Mouse (Mus musculus): ENCODE measurements around the gene Wbp4. TPM values are rescaled to one million over a fixed set of nuclear protein-coding genes. Genes with fewer than 3 reads are reported as not detected.
A peak's percentile ranks its signal among the peaks of the same experiment; 100 is the strongest.
"Not testable (repeated sequence)": the region's sequence is repeated elsewhere in the genome, so short reads cannot be mapped to it uniquely, and the experiment has no call there.

Gene Wbp4
- polyA plus RNA-seq, 1 experiment from 2014 or later: 43.4 TPM

- Histone ChIP-seq H3K36me3 (replicated peaks) (peaks cover 5% of the 10 kb centered on the region; the same call in 1 of the 2 replicates), H3K4me2 (peak within 1 kb of the TSS; percentile 74), H3K4me3 (peak within 1 kb of the TSS; percentile 100), H3K4me1 (peaks cover 35% of the 10 kb centered on the region), H3K27ac (peak within 1 kb of the TSS; percentile 100), H3K27me3 (replicated peaks) (no peaks in the 10 kb centered on the region), H3K9ac (peak within 1 kb of the TSS; percentile 98), H3K9me3 (no peaks in the 10 kb centered on the region)
- WGBS: under 1% methylated on average over 94 of the region's 96 CpGs
- peak; percentile 80 for ATAC-seq (replicated peaks)
These were observed 539 bp downstream of the Wbp4 start, which contains the start of gene Elf1 for GRCm38 (mm10) chr14:79480624-79481338. Gene Elf1 (plus strand): TSS chr14:79481194.

- no peak overlapping the region for H3K4me3 ChIP-seq
- no peaks in the 10 kb centered on the region for H3K9me3 ChIP-seq
- H3K4me1 ChIP-seq: 0 out of 2 replicates have a peak, but pooled peaks cover 4% of the 10 kb centered on the region
- H3K27me3 ChIP-seq (replicated peaks): no peaks in the 10 kb centered on the region
- peaks cover 49% of the 10 kb centered on the region for H3K36me3 ChIP-seq (replicated peaks)
- H3K9ac ChIP-seq: no peak overlapping the region
- H3K4me2 ChIP-seq: no peak overlapping the region
- no peak overlapping the region for H3K27ac ChIP-seq
- WGBS: 93% methylated on average over 2 of the region's 2 CpGs
- no peak for ATAC-seq (replicated peaks)
These were observed 7.9 kb downstream of the Wbp4 start for GRCm38 (mm10) chr14:79473384-79473783.

- Histone ChIP-seq H3K9me3 (no peaks in the 10 kb centered on the region), H3K4me1 (no peaks in the 10 kb centered on the region), H3K27me3 (replicated peaks) (no peaks in the 10 kb centered on the region), H3K27ac (no peak overlapping the region), H3K4me3 (no peak overlapping the region), H3K4me2 (no peak overlapping the region), H3K9ac (no peak overlapping the region), H3K36me3 (replicated peaks) (peaks cover 58% of the 10 kb centered on the region)
- no peak for ATAC-seq (replicated peaks)
- WGBS: 31% methylated on average over 3 of the region's 3 CpGs
These were observed 13.7 kb downstream of the Wbp4 start for GRCm38 (mm10) chr14:79467621-79468020.

GRCm38 (mm10) chr14:79465623-79466022 is 15.7 kb downstream of the Wbp4 start:
- H3K4me2 ChIP-seq: no peak overlapping the region
- H3K27me3 ChIP-seq (replicated peaks): no peaks in the 10 kb centered on the region
- peaks cover 53% of the 10 kb centered on the region for H3K36me3 ChIP-seq (replicated peaks)
- H3K27ac ChIP-seq: no peak overlapping the region
- H3K4me3 ChIP-seq: no peak overlapping the region
- no peak for ATAC-seq (replicated peaks)
- 89% methylated on average over 1 of the region's 1 CpGs for WGBS
- no peaks in the 10 kb centered on the region for H3K4me1 ChIP-seq
- H3K9me3 ChIP-seq: no peaks in the 10 kb centered on the region
- no peak overlapping the region for H3K9ac ChIP-seq

- no peak overlapping the region for H3K4me2 ChIP-seq
- H3K4me3 ChIP-seq: no peak overlapping the region
- no peak overlapping the region for H3K27ac ChIP-seq
- H3K9me3 ChIP-seq: no peaks in the 10 kb centered on the region
- H3K9ac ChIP-seq: no peak overlapping the region
- ATAC-seq (replicated peaks): no peak
- H3K36me3 ChIP-seq (replicated peaks): peaks cover 33% of the 10 kb centered on the region
- no peaks in the 10 kb centered on the region for H3K4me1 ChIP-seq
- 95% methylated on average over 4 of the region's 4 CpGs for WGBS
- H3K27me3 ChIP-seq (replicated peaks): no peaks in the 10 kb centered on the region
These were observed 20.3 kb downstream of the Wbp4 start for GRCm38 (mm10) chr14:79460988-79461387.

- no peak overlapping the region for H3K4me3 ChIP-seq
- H3K4me1 ChIP-seq: no peaks in the 10 kb centered on the region
- H3K9ac ChIP-seq: no peak overlapping the region
- no peaks in the 10 kb centered on the region for H3K9me3 ChIP-seq
- H3K36me3 ChIP-seq (replicated peaks): peaks cover 27% of the 10 kb centered on the region
- ATAC-seq (replicated peaks): no peak
- H3K27me3 ChIP-seq (replicated peaks): no peaks in the 10 kb centered on the region
- no peak overlapping the region for H3K4me2 ChIP-seq
- 88% methylated on average over 1 of the region's 1 CpGs for WGBS
- no peak overlapping the region for H3K27ac ChIP-seq
These were observed 20.9 kb downstream of the Wbp4 start for GRCm38 (mm10) chr14:79460401-79460800.

GRCm38 (mm10) chr14:79452591-79452934 is 28.8 kb downstream of the Wbp4 start:
- not testable (repeated sequence) for H3K9ac ChIP-seq; H3K4me3 ChIP-seq; H3K27ac ChIP-seq; H3K4me2 ChIP-seq; H3K36me3 ChIP-seq (replicated peaks); H3K9me3 ChIP-seq; H3K27me3 ChIP-seq (replicated peaks); H3K4me1 ChIP-seq
- peak; percentile 44 for ATAC-seq (replicated peaks)
- 97% methylated on average over 7 of the region's 10 CpGs for WGBS

GRCm38 (mm10) chr14:79451681-79452590 is 29.4 kb downstream of the Wbp4 start, which contains the start of gene Kbtbd6:
Gene Kbtbd6 (plus strand): TSS chr14:79451835.
- peak; percentile 90 for ATAC-seq (replicated peaks)
- H3K27ac ChIP-seq; H3K4me1 ChIP-seq; H3K36me3 ChIP-seq (replicated peaks); H3K27me3 ChIP-seq (replicated peaks); H3K9me3 ChIP-seq: not testable (repeated sequence)
- Histone ChIP-seq H3K4me2 (peak within 1 kb of the TSS; percentile 65), H3K9ac (peak within 1 kb of the TSS; percentile 27), H3K4me3 (peak within 1 kb of the TSS; percentile 51)
- 19% methylated on average over 47 of the region's 89 CpGs for WGBS

GRCm38 (mm10) chr14:79445055-79445620 is 36.2 kb downstream of the Wbp4 start:
- 8% methylated on average over 16 of the region's 16 CpGs for WGBS
- H3K9ac ChIP-seq: peak overlapping the region; percentile 29; the same call in 1 of the 2 replicates
- H3K27me3 ChIP-seq (replicated peaks): no peaks in the 10 kb centered on the region
- peak overlapping the region; percentile 87 for H3K27ac ChIP-seq
- peaks cover 22% of the 10 kb centered on the region for H3K4me1 ChIP-seq
- peak overlapping the region; percentile 49 for H3K4me2 ChIP-seq
- peak overlapping the region; percentile 27 for H3K4me3 ChIP-seq
- no peaks in the 10 kb centered on the region for H3K9me3 ChIP-seq
- peak; percentile 87 for ATAC-seq (replicated peaks)
- no peaks in the 10 kb centered on the region for H3K36me3 ChIP-seq (replicated peaks)

- Histone ChIP-seq H3K27me3 (replicated peaks) (no peaks in the 10 kb centered on the region), H3K4me3 (no peak overlapping the region), H3K4me1 (peaks cover 22% of the 10 kb centered on the region), H3K9ac (no peak overlapping the region), H3K36me3 (replicated peaks) (no peaks in the 10 kb centered on the region), H3K9me3 (no peaks in the 10 kb centered on the region), H3K27ac (peak overlapping the region; percentile 87), H3K4me2 (peak overlapping the region; percentile 49)
- WGBS: 59% methylated on average over 9 of the region's 9 CpGs
- peak; percentile 59 for ATAC-seq (replicated peaks)
These were observed 36.7 kb downstream of the Wbp4 start for GRCm38 (mm10) chr14:79444601-79445000.

- 90% methylated on average over 5 of the region's 5 CpGs for WGBS
- Histone ChIP-seq H3K9me3 (no peaks in the 10 kb centered on the region), H3K4me2 (no peak overlapping the region), H3K4me1 (peaks cover 22% of the 10 kb centered on the region), H3K27me3 (replicated peaks) (no peaks in the 10 kb centered on the region), H3K4me3 (no peak overlapping the region), H3K27ac (no peak overlapping the region), H3K9ac (no peak overlapping the region), H3K36me3 (replicated peaks) (no peaks in the 10 kb centered on the region)
- no peak for ATAC-seq (replicated peaks)
These were observed 39.9 kb downstream of the Wbp4 start for GRCm38 (mm10) chr14:79441441-79441840.

- H3K9ac ChIP-seq: no peak overlapping the region
- peaks cover 16% of the 10 kb centered on the region for H3K4me1 ChIP-seq
- H3K27me3 ChIP-seq (replicated peaks): no peaks in the 10 kb centered on the region
- 82% methylated on average over 2 of the region's 2 CpGs for WGBS
- no peak overlapping the region for H3K4me3 ChIP-seq
- no peaks in the 10 kb centered on the region for H3K9me3 ChIP-seq
- no peaks in the 10 kb centered on the region for H3K36me3 ChIP-seq (replicated peaks)
- H3K4me2 ChIP-seq: no peak overlapping the region
- no peak for ATAC-seq (replicated peaks)
- no peak overlapping the region for H3K27ac ChIP-seq
These were observed 40.7 kb downstream of the Wbp4 start for GRCm38 (mm10) chr14:79440655-79441054.

Measured in midbrain, embryonic 15.5 days (tissue).